ENCODE assay signal across 8 mouse cellular contexts in genomic region chr10:70296531-70297366, GRCm38 (mm10). TPM values are rescaled to one million over a fixed set of nuclear protein-coding genes. Genes with fewer than 3 reads are reported as not detected.
DNase-seq lines count a peak whose midpoint lies in the region; ATAC-seq and TF ChIP-seq lines count a peak whose summit lies in the region.

No protein-coding gene starts in this region.

- no peak overlapping the region for H3K4me3 ChIP-seq in cortical plate, adult 2 months (ENCODE audit: insufficient read depth, low read length)
- H3K4me3 ChIP-seq in megakaryocyte, embryonic 14.5 days (replicated peaks), result peak overlapping the region; percentile 83

- no peak overlapping the region for H3K27ac ChIP-seq in cortical plate, adult 2 months (ENCODE audit: insufficient read depth, low read length)

- no peaks in the 10 kb centered on the region for H3K36me3 ChIP-seq in megakaryocyte, embryonic 14.5 days (replicated peaks; ENCODE audit: low read length)

- TF ChIP-seq CTCF in cortical plate, adult 2 months (IDR thresholded peaks at IDR 0.05; ENCODE audit: extremely low read depth, insufficient read depth, low read length), result peak; percentile 87

- ATAC-seq in activated CD4-positive, CD25-positive, alpha-beta regulatory T cell, adult 4 months, result peak; percentile 46

- DNase-seq in gastrocnemius, postnatal 14 days, result peak; percentile 54
- peak; percentile 82 for DNase-seq in induced T-regulatory cell, adult 2 months (ENCODE audit: low read depth)
- DNase-seq in left cerebral cortex, adult 8-10 months (ENCODE audit: low spot score in 2 of 2), result peak; percentile 51 to 69
- DNase-seq in right cerebral cortex, adult 2 months (ENCODE audit: low spot score in 2 of 2), result peak; percentile 82 to 84
- DNase-seq in urinary bladder, postnatal 36 days (ENCODE audit: low spot score in 2 of 2), result peak; percentile 72 to 73

- peaks cover 11% of the 10 kb centered on the region; the same call in 1 of the 2 replicates for H3K9me3 ChIP-seq in megakaryocyte, embryonic 14.5 days

- H3K4me1 ChIP-seq in cortical plate, adult 2 months (ENCODE audit: control insufficient read depth, insufficient read depth, low read length), result no peaks in the 10 kb centered on the region
- peaks cover 8% of the 10 kb centered on the region for H3K4me1 ChIP-seq in megakaryocyte, embryonic 14.5 days

- intact Hi-C loops in gastrocnemius, postnatal 14 days (cut with DNase I; ENCODE audit: low total_unique reads), result loop anchor here (5.0 to 10.0 kb wide), 2 partner anchors 99 to 282 kb away; no protein-coding TSS in a partner anchor

- TF ChIP-seq POLR2A in cortical plate, adult 2 months (IDR thresholded peaks at IDR 0.05; ENCODE audit: extremely low read depth, insufficient read depth, low read length), result no peak

- H3K27me3 ChIP-seq in megakaryocyte, embryonic 14.5 days (replicated peaks), result peaks cover 36% of the 10 kb centered on the region

RNA-seq across cellular contexts. Expression of gene Slc16a9, which starts 51.8 kb away (rescaled TPM):
- polyA plus RNA-seq in activated CD4-positive, CD25-positive, alpha-beta regulatory T cell, adult 4 months (2017; shearing (Covaris generic)), result not detected
- polyA plus RNA-seq in cortical plate, adult 2 months (2012; rRNA removed), result 2.5 and 2.9 TPM in 2 replicates
- 1 to 10 TPM; 5.9 to 6.0 TPM for total RNA-seq in gastrocnemius, postnatal 14 days (2021)
- total RNA-seq in left cerebral cortex, adult 8-10 months (2022), result 1 to 10 TPM; 1.7 to 3.0 (median 2.1) TPM
- polyA plus RNA-seq in megakaryocyte, embryonic 14.5 days (2012; ENCODE audit: insufficient read depth, low replicate concordance), result not detected in 2 replicates
